Mouse (Mus musculus): ENCODE results near the gene Ikbke. TPM values are rescaled to one million over a fixed set of nuclear protein-coding genes. Genes with fewer than 3 reads are reported as not detected.

Ikbke gene
- total RNA-seq, 2 experiments from 2014 or later = 2.1 to 3.2 TPM

DNA sequence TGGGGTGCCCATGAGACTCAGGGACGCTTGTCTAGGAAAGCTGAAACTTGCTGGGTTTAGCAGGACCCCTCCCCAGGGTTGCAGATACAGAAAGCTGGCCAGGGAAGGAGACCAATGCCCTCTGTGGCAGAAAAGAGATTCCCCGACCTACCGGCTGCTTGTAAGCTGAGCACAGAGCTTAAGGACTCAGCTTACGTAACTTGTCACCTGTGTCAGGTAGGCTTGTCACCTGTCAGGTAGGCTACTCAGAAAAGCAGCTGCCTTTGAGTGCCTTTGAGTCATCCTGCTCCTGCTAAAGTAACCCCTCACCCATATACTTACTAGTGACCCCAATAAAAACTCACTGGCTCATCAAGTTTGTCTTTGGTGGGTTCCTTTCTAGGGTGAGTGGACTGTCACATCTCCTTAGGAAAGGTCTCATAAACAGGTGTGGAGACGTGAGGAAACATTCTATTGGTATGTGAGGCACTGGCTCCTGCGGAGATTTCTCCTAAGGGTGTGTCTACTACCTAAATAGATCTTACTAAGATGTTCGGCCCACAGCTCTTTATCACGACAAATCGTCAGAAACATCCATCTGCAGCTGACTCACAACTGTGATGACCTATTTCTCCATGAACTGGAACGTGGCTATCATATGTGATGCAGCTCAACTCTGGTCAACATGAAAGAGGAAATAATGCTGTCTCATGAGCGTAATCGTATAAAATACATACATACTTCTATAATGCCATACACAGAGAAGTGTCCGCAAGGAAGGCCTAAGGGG, 57.4 kb downstream of the Ikbke start:
- no peak overlapping the region for H3K27ac ChIP-seq
- TF ChIP-seq CTCF (conservative IDR thresholded peaks at IDR 0.05) = no peak
- DNase-seq (ENCODE audit: low spot score in 2 of 2) = no peak
- H3K4me3 ChIP-seq = no peak overlapping the region

DNA sequence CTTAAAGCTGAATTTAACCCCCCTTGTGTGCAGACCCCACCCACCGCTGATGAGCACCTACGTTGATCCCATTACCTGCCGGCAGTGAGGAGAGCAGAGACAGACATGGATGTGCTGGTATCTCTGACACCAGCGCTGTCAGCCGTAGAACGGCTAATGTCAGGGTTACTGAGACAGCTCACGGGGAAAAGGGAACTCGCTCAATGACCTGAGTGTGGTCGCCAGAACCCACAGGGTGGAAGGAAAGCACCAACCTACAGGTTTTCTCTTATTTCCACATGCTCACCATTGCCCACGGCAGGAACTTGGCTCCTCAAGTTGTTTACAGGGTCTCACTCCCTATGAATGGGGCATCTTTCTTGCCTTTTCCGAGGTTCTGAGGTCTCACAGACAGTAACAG, 60.5 kb downstream of the Ikbke start:
- no peak for DNase-seq (ENCODE audit: low spot score in 2 of 2)
- TF ChIP-seq CTCF (conservative IDR thresholded peaks at IDR 0.05) = no peak
- Histone ChIP-seq H3K27ac (no peak overlapping the region), H3K4me3 (no peak overlapping the region)

DNA sequence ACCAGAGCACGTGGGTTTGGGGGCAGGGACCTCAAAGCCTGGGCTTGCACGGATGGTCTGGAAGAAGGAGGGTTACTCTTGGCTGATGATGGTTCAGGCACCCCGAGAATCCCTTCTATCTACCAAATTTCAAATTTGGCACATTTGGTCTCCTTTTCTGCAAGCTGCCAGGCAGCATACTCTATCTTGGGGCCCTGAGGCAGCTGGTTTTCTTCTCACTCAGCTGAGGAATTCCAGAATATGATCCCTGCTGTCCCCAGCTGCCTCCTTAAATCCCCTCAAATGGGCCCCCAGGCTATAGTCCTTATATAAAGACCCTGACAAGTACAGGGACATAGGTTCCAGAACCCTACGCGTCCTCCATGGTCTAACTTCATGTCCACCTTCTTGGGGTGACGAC, 66.0 kb downstream of the Ikbke start:
- no peak overlapping the region for H3K27ac ChIP-seq
- TF ChIP-seq CTCF (conservative IDR thresholded peaks at IDR 0.05) = no peak
- no peak overlapping the region for H3K4me3 ChIP-seq
- DNase-seq (ENCODE audit: low spot score in 2 of 2) = no peak

DNA sequence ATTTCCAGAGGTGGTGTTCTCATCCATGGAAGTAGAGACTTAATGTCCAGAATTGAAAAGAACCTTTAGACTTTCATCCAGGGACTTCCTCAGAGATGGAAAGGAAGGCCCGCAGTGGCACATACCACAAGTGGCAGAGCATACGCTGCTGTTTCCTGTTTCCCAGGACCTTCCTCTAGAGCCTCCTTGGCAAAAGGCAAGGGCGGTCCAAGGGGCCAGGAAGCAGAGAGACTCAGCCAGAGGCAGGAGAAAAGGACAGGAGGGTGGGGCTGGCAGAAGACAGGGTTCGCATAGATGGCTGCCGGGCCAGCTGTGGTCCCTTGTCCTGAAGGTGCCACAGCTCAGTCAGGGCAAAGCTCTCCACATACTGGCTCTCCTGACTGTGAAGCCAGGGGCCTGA, 66.5 kb downstream of the Ikbke start:
- H3K27ac ChIP-seq = no peak overlapping the region
- DNase-seq (ENCODE audit: low spot score in 2 of 2) = no peak
- TF ChIP-seq CTCF (conservative IDR thresholded peaks at IDR 0.05) = no peak
- H3K4me3 ChIP-seq = no peak overlapping the region

DNA sequence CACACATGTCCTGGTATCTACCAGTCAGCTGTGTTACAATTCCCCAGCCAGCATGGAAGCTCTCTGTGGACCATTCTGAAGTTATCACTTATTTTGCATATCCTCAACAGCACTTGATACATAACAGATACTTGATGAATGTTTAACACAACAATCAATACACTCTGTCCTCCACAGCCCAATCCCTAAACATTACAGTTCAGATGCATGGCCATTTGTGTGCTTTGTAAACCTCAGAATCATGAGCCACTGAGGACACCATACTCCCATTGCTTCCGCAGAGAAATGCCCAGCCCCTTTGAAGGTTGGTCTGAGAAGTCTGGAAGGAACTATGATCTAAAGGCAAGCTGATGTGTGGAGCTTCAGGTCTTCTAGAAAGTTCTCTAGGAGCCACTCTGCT, 67.8 kb downstream of the Ikbke start:
- no peak for DNase-seq (ENCODE audit: low spot score in 2 of 2)
- TF ChIP-seq CTCF (conservative IDR thresholded peaks at IDR 0.05) = no peak
- H3K27ac ChIP-seq = no peak overlapping the region
- no peak overlapping the region for H3K4me3 ChIP-seq

DNA sequence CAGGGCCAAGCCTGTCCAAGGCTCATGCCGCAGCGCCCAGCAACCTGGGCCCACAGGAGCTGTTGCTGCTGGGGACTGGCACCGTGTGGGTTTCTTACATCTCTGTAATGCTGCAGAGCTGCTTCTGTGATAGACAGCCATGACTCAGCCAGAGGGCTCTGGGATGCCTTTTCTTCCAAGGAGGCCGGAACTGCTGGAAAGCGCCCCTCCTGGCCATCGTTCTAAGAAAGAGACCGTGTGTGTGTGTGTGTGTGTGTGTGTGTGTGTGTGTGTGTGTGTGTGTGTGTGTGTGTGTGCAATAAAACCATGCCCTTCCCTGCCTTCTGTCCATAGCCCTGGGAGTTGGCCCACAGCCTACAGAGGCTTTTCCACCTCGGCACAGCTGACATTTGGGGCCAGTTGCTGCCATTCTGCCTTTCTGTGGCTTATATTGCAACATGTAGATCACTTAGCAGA, 69.4 kb downstream of the Ikbke start:
- Histone ChIP-seq H3K27ac (no peak overlapping the region), H3K4me3 (no peak overlapping the region)
- TF ChIP-seq CTCF (conservative IDR thresholded peaks at IDR 0.05) = no peak
- DNase-seq (ENCODE audit: low spot score in 2 of 2) = no peak

DNA sequence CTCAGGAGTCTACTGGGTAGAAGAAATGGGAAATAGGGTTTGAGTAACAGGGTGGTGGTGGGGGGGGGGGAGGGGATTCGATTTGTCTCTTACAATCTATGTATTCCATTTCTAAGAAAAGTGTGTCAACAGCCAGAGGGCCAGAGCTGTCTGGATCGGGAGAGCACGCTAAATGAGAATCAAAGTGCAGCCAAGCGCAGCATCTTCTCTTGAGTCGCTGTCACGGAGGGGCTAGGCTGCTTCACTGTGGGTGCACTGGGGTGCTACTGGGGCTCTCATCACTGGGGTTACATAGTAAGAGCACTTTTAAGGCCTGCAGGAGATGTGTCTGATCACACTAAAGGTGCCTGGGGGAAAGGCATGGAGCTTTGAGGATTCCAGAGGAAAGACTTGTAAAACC, 70.6 kb downstream of the Ikbke start:
- Histone ChIP-seq H3K4me3 (no peak overlapping the region), H3K27ac (no peak overlapping the region)
- TF ChIP-seq CTCF (conservative IDR thresholded peaks at IDR 0.05) = no peak
- no peak for DNase-seq (ENCODE audit: low spot score in 2 of 2)

DNA sequence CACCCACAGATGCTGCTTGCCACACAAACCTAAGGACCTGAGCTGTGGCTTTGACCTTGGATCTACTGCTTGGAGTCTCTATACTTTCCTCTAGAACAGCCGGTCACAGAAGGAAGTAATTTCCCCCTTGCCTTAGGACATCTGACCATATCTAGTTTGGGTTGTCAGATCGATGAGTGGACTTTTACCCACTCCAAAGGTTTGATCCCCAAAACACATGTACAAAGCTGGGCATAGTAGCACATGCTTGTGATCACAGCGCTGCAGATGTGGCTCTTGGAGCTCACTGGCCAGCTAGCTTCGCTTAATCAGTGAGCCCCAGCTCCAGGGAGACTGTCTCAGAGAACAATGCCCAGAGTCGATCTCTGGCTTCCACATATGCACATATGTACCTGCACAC, 71.3 kb downstream of the Ikbke start:
- TF ChIP-seq CTCF (conservative IDR thresholded peaks at IDR 0.05) = no peak
- no peak for DNase-seq (ENCODE audit: low spot score in 2 of 2)
- Histone ChIP-seq H3K4me3 (no peak overlapping the region), H3K27ac (no peak overlapping the region)

DNA sequence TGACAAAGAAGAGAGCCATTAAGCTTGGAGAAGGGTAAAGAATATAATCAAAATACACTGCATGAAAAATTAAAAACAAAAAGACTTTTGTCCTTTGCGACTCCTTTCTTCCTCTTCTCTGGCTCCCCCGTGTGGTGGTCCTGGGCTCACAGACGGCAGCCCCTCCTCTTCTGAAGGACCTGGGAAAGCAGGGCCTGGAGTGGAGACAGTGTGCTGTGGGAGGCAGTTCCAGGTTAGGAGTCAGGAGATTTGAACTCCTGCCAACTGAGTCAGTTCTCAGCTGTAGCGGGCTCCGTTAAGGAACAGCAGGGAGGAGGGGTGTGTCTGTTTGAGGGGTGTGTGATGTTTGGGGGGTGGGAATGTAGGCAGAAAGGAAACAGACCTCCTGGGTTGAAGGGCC, 71.9 kb downstream of the Ikbke start:
- DNase-seq (ENCODE audit: low spot score in 2 of 2) = peak; percentile 54 to 71
- no peak overlapping the region for H3K4me3 ChIP-seq
- peak; percentile 84 for TF ChIP-seq CTCF (conservative IDR thresholded peaks at IDR 0.05)
- no peak overlapping the region for H3K27ac ChIP-seq

DNA sequence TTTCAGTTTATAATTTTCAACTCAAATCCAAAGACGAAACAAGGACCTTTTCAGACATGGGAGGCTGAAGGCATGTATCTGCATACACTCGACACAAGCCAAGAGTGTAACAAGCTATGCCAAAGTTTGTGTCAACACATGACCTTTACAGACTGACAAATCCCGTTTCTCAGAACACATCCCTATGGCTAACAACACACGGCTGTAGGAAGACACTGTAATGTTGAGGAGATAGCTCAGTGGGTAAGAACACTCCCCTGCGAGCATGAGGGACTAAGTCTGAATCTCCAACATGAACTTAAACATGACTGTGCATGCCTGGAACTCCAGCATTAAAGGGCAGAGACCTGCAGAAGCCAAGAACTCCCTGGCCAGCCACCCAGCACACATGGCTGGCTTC, 73.1 kb downstream of the Ikbke start:
- TF ChIP-seq CTCF (conservative IDR thresholded peaks at IDR 0.05) = no peak
- DNase-seq (ENCODE audit: low spot score in 2 of 2) = no peak
- Histone ChIP-seq H3K27ac (no peak overlapping the region), H3K4me3 (no peak overlapping the region)

DNA sequence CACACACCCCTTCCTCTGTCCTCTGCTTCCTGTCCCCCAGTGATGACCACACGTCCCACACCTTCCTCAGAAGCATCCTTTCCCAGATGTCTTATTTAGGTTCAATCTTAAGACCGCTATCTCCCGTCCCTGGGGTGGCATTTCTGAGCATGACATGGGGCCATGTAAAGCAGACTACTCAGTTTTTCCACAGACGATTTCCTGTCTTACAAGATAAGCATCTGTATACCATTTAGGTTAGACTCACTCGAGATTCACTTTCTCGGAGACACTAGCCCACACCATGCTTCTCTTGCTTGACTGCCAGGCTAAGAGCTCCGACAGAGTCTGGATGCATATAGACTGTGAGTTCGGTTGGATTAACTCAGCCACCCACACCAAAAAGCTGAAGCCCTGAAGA, 74.9 kb downstream of the Ikbke start:
- Histone ChIP-seq H3K4me3 (no peak overlapping the region), H3K27ac (no peak overlapping the region)
- no peak for TF ChIP-seq CTCF (conservative IDR thresholded peaks at IDR 0.05)
- DNase-seq (ENCODE audit: low spot score in 2 of 2) = no peak

Other genes with a start within 250 kb of the Ikbke start
- gene Mapkapk2, start 181.8 kb downstream of the Ikbke start, total RNA-seq (2021) = 10 to 100 TPM; 28.4 to 29.4 TPM
- 10 to 100 TPM; 19.2 to 21.7 TPM for gene Dyrk3, start 141.3 kb downstream of the Ikbke start, total RNA-seq (2021)
- 10 to 100 TPM; 41.2 to 48.6 TPM for gene Eif2d, start 126.4 kb downstream of the Ikbke start, total RNA-seq (2021)
- 10 to 100 TPM; 17.2 to 18.4 TPM for gene Rassf5, start 34.3 kb downstream of the Ikbke start, total RNA-seq (2021)
- 10 to 100 TPM; 83.4 to 92.0 TPM for gene Srgap2, start 247.7 kb upstream of the Ikbke start, total RNA-seq (2021)
- 1 to 10 TPM in 1 of 2 experiments, under 1 TPM in 1; 0.88 to 1.7 TPM for gene Fam72a, start 248.3 kb upstream of the Ikbke start, total RNA-seq (2021)

Measured in layer of hippocampus, adult 2 months (tissue).